Mouse (Mus musculus): ENCODE results near the gene 1600014C10Rik.

1600014C10Rik gene

GRCm38 (mm10) chr7:38237140-38237539 is 54.1 kb downstream of the 1600014C10Rik start:
- TF ChIP-seq NANOG (IDR thresholded peaks at IDR 0.05; ENCODE audit: borderline replicate concordance, low read length) (no peak), CTCF (conservative IDR thresholded peaks at IDR 0.05; ENCODE audit: low read length) (no peak), POU5F1 (IDR thresholded peaks at IDR 0.05; ENCODE audit: borderline replicate concordance, low read length) (no peak)
- Histone ChIP-seq H3K9me3 (ENCODE audit: low read length) (no peaks in the 10 kb centered on the region), H3K27me3 (ENCODE audit: insufficient read depth, low read length) (no peaks in the 10 kb centered on the region), H3K4me3 (replicated peaks; ENCODE audit: low read length) (0 out of 2 replicates have a peak overlapping the region, but pooled peaks have one; percentile 5), H3K4me1 (replicated peaks; ENCODE audit: low read depth, low read length) (peaks cover 55% of the 10 kb centered on the region), H3K36me3 (ENCODE audit: insufficient read depth, low read length) (no peaks in the 10 kb centered on the region)

DNA sequence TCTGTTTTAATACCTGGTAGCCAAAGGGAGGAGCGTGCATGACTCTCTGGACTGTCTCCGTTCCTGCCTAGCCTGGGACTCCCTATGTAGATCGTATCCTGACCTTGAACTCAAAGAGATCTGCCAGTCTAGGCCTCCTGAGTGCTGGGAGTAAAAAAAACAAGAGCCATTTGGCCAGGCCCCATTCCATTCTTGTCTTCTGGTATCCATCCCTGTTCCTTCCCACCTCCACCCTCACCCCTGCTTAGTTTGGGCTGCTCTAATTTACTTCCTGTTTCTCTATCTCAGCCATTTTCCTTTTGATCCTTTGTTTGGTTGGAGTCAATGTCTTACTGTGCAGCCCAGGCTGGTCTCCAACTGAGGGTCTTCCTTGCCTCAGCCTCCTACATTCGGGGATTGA is 59.4 kb downstream of the 1600014C10Rik start:
- TF ChIP-seq NANOG (IDR thresholded peaks at IDR 0.05; ENCODE audit: borderline replicate concordance, low read length) (no peak), POU5F1 (IDR thresholded peaks at IDR 0.05; ENCODE audit: borderline replicate concordance, low read length) (no peak), CTCF (conservative IDR thresholded peaks at IDR 0.05; ENCODE audit: low read length) (no peak)
- peaks cover 44% of the 10 kb centered on the region for H3K4me1 ChIP-seq (replicated peaks; ENCODE audit: low read depth, low read length)
- H3K9me3 ChIP-seq (ENCODE audit: low read length) = no peaks in the 10 kb centered on the region
- H3K27me3 ChIP-seq (ENCODE audit: insufficient read depth, low read length) = no peaks in the 10 kb centered on the region
- H3K4me3 ChIP-seq (replicated peaks; ENCODE audit: low read length) = no peak overlapping the region
- no peaks in the 10 kb centered on the region for H3K36me3 ChIP-seq (ENCODE audit: insufficient read depth, low read length)
